Mouse (Mus musculus) spleen, adult 2 months (tissue): ENCODE results near the gene Gphn.

Source experiments
- CTCF ChIP-seq: fragments of 200-500 bp; IDR thresholded peaks from 2 replicates; pipeline ENCODE4 v1.5.1; 2011; ENCODE audit warnings: mild to moderate bottlenecking, inconsistent platforms; ENCODE audit not compliant: insufficient read depth, insufficient read length, insufficient replicate concordance; ENCODE audit errors: extremely low read depth
- POLR2A ChIP-seq: fragments of 200-500 bp; IDR thresholded peaks from 2 replicates; pipeline ENCODE4 v1.6.1; 2011; ENCODE audit warnings: low read depth, low read length, inconsistent platforms

GRCm38 (mm10) chr12:78522804-78523394 is 296.7 kb downstream of the Gphn start:
- TF ChIP-seq CTCF (no peak), POLR2A (no peak)
